Mouse (Mus musculus) gastrocnemius, postnatal 10 days (tissue): ENCODE measurements around the gene D10Wsu102e. TPM values are rescaled to one million over a fixed set of nuclear protein-coding genes. Genes with fewer than 3 reads are reported as not detected.
"Not testable (repeated sequence)": the region's sequence is repeated elsewhere in the genome, so short reads cannot be mapped to it uniquely, and the experiment has no call there.

Experiments
- DNase-seq: peaks from one replicate; pipeline ENCODE4 v3.0.0; 2021; ENCODE audit warnings: mixed read lengths
- total RNA-seq, 2 experiments: library from RNA; stranded (reverse); gene quantifications; 2 replicates each; pipeline ENCODE4 v1.2.3; 2021

D10Wsu102e gene
- total RNA-seq, 2 experiments from 2014 or later = 0.78 to 0.90 TPM

- DNase-seq = no peak
Measured at GRCm38 (mm10) chr10:83385330-83385910, 25.4 kb downstream of the D10Wsu102e start.

GRCm38 (mm10) chr10:83397336-83397735, 37.3 kb downstream of the D10Wsu102e start:
- no peak for DNase-seq

GRCm38 (mm10) chr10:83400896-83401295, 40.9 kb downstream of the D10Wsu102e start:
- not testable (repeated sequence) for DNase-seq

GRCm38 (mm10) chr10:83405031-83405430, 45.0 kb downstream of the D10Wsu102e start:
- DNase-seq = no peak

GRCm38 (mm10) chr10:83405711-83406110, 45.7 kb downstream of the D10Wsu102e start:
- no peak for DNase-seq

- DNase-seq = no peak
Measured at GRCm38 (mm10) chr10:83407141-83407540, 47.1 kb downstream of the D10Wsu102e start.

- DNase-seq = not testable (repeated sequence)
Measured at GRCm38 (mm10) chr10:83418466-83418865, 58.4 kb downstream of the D10Wsu102e start.

GRCm38 (mm10) chr10:83448582-83448981, 88.6 kb downstream of the D10Wsu102e start:
- no peak for DNase-seq

GRCm38 (mm10) chr10:83457531-83457930, 97.5 kb downstream of the D10Wsu102e start:
- DNase-seq = no peak

- no peak for DNase-seq
Measured at GRCm38 (mm10) chr10:83475226-83475625, 115.2 kb downstream of the D10Wsu102e start.

GRCm38 (mm10) chr10:83477286-83477685, 117.3 kb downstream of the D10Wsu102e start:
- DNase-seq = no peak

GRCm38 (mm10) chr10:83490506-83490905, 130.5 kb downstream of the D10Wsu102e start:
- no peak for DNase-seq

GRCm38 (mm10) chr10:83497321-83497720, 137.3 kb downstream of the D10Wsu102e start:
- no peak for DNase-seq

GRCm38 (mm10) chr10:83508962-83509660, 149.1 kb downstream of the D10Wsu102e start:
- no peak for DNase-seq

- DNase-seq = no peak
Measured at GRCm38 (mm10) chr10:83511304-83511703, 151.3 kb downstream of the D10Wsu102e start.

- DNase-seq = no peak
Measured at GRCm38 (mm10) chr10:83513736-83514135, 153.7 kb downstream of the D10Wsu102e start.

GRCm38 (mm10) chr10:83520990-83521389, 161.0 kb downstream of the D10Wsu102e start:
- no peak for DNase-seq

- DNase-seq = not testable (repeated sequence)
Measured at GRCm38 (mm10) chr10:83524238-83524637, 164.2 kb downstream of the D10Wsu102e start.

GRCm38 (mm10) chr10:83530384-83530967, 170.5 kb downstream of the D10Wsu102e start:
- DNase-seq = no peak

- DNase-seq = peak; percentile 68
Measured at GRCm38 (mm10) chr10:83533258-83533909, 173.4 kb downstream of the D10Wsu102e start.

GRCm38 (mm10) chr10:83533910-83534283, 173.9 kb downstream of the D10Wsu102e start, which contains the start of gene Aldh1l2:
Gene Aldh1l2 (minus strand): TSS chr10:83534140.
- DNase-seq = peak; percentile 65

- no peak for DNase-seq
Measured at GRCm38 (mm10) chr10:83536436-83536835, 176.4 kb downstream of the D10Wsu102e start.
